ENCODE assay signal across 8 mouse cellular contexts in the genomic region with DNA sequence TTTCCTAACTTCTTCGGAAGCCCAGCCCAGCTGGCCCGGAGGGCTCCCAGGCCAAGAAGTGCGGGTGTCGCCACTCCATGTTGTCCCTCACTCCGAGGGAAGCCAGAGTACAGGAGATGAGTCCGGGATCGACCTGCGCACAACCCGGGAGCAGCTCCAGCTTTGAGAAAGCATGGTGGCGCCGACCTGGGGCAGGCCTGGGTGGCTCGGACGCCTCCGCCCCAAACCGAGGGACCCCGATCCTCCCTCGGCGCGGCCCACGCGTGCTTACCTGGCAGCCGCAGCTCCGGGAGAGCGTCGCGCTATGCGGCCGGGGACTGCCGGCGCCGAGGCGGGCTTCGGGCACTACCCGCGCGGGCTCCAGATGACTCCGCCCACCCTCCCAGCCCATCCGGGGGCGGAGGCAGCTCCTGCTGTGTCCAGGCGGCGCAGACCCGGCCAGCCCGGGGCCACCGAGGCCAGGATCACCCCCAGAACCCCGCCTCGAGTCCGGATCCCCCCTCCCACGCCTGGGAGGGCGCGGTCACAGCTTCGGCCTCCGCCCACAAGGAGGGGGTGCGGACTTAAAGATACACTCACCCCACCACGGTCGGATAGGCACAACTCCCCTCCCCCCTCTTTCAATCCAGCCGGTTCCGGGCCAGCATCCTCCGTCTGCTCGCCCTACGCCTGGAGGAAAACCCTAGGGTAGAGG. TPM values are rescaled to one million over a fixed set of nuclear protein-coding genes. Genes with fewer than 3 reads are reported as not detected.
DNase-seq lines count a peak whose midpoint lies in the region; ATAC-seq lines count a peak whose summit lies in the region.

A gene (minus strand): TSS at position 510 of the 694 bp plus-strand sequence.

- DNase-seq in ES-CJ7 (ENCODE audit: low read depth, low spot score): peak; percentile 81
- DNase-seq in brain, adult 2 months (ENCODE audit: low read depth, low spot score): peak; percentile 81
- DNase-seq in fibroblast of lung, adult 2 months (ENCODE audit: low read depth): peak; percentile 74
- DNase-seq in kidney, postnatal 10 days: peak; percentile 90
- DNase-seq in liver, embryonic 13.5 days: peak; percentile 33
- peak; percentile 87 for DNase-seq in neural tube, embryonic 10.5 days (ENCODE audit: extremely low spot score, low spot score)
- peak; percentile 40 for DNase-seq in thymus, postnatal 4 days

- peak; percentile 63 for ATAC-seq in heart, embryonic 13.5 days (ENCODE audit: extremely low read depth, insufficient number of reproducible peaks, low FRiP score, low TSS enrichment)
- ATAC-seq in liver, embryonic 13.5 days (ENCODE audit: low read depth): peak; percentile 76

- under 1% methylated on average over 60 of the region's 60 CpGs for WGBS in heart, embryonic 13.5 days
- under 1% methylated on average over 59 of the region's 60 CpGs for WGBS in liver, embryonic 13.5 days (ENCODE audit: insufficient replicate concordance)

- H3K9me3 ChIP-seq in heart, embryonic 13.5 days: no peaks in the 10 kb centered on the region
- H3K9me3 ChIP-seq in liver, embryonic 13.5 days (replicated peaks): no peaks in the 10 kb centered on the region

- H3K9ac ChIP-seq in heart, embryonic 13.5 days: peak within 1 kb of the TSS; percentile 91
- H3K9ac ChIP-seq in liver, embryonic 13.5 days: peak within 1 kb of the TSS; percentile 71

- H3K4me2 ChIP-seq in heart, embryonic 13.5 days: peak within 1 kb of the TSS; percentile 94
- H3K4me2 ChIP-seq in liver, embryonic 13.5 days: peak within 1 kb of the TSS; percentile 75

- peak within 1 kb of the TSS; percentile 83 for H3K4me3 ChIP-seq in heart, embryonic 13.5 days
- peak within 1 kb of the TSS; percentile 63 for H3K4me3 ChIP-seq in liver, embryonic 13.5 days (replicated peaks)

- H3K4me1 ChIP-seq in heart, embryonic 13.5 days: peaks cover 81% of the 10 kb centered on the region
- peaks cover 52% of the 10 kb centered on the region for H3K4me1 ChIP-seq in liver, embryonic 13.5 days (replicated peaks)

- H3K27me3 ChIP-seq in heart, embryonic 13.5 days (replicated peaks): no peaks in the 10 kb centered on the region
- peaks cover 66% of the 10 kb centered on the region for H3K27me3 ChIP-seq in liver, embryonic 13.5 days

- H3K27ac ChIP-seq in heart, embryonic 13.5 days (replicated peaks): peak within 1 kb of the TSS; percentile 95
- peak within 1 kb of the TSS; percentile 32 for H3K27ac ChIP-seq in liver, embryonic 13.5 days

- peaks cover 1% of the 10 kb centered on the region; the same call in 1 of the 2 replicates for H3K36me3 ChIP-seq in heart, embryonic 13.5 days
- H3K36me3 ChIP-seq in liver, embryonic 13.5 days: no peaks in the 10 kb centered on the region

RNA-seq across cellular contexts. Expression of the gene that starts here (rescaled TPM):
- 25.9 and 26.6 TPM in 2 replicates for polyA plus RNA-seq in heart, embryonic 13.5 days (2015; fragmentation: Nextera tagmentation; extraction: Ambion mirVana)
- 6.1 and 7.7 TPM in 2 replicates for polyA plus RNA-seq in liver, embryonic 13.5 days (2015; fragmentation: Nextera tagmentation; extraction: Ambion mirVana)

Comparison
In these comparisons a context has a peak if more than half of its experiments do, and no peak if none do; other contexts are left out.
1. Peak in every context shown above with its lines: DNase-seq, ATAC-seq, H3K4me3 ChIP-seq and H3K27ac ChIP-seq.
2. DNase-seq: peak in every context shown above with its lines; median percentile 90 in kidney, postnatal 10 days; 87 in neural tube, embryonic 10.5 days; 81 in ES-CJ7; 81 in brain, adult 2 months; 74 in fibroblast of lung, adult 2 months; 40 in thymus, postnatal 4 days; 33 in liver, embryonic 13.5 days.